Mouse (Mus musculus): ENCODE data around the gene Olfm2.

DNA sequence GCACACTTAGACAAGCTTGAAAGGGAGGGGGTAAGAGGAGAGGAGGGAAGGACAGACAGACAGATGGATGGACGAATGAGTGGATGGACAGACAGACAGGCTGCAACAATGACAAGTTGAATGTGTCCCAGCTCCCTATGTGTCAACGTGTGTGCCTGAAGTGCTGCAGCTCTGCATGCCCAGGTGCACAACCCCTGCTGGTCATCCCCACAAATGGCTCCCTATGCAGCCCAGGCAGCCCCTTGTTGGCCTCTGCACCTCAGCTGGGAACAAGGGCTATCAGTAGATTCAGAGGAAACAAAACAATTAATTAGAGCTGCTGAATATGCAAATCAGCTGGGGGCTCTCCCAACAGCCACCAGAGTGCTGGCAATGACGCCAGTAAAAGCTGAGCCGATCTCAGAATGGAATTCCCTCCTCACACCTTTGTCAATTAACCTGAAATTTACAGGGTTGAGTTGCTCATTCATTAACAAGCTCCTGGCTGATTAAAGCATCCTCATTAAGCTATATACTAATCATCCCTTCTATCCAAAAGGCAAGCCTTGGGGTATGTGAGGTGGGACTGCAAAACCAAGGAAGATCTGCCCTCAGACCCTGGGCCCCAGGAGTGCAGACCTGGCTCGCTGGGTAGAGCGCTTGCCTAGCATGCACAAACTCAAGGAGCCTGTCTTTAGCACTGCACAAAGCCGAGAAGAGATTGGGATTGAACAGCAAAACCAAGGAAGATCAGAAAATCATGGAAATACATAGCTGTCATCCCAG lies 16.2 kb upstream of the Olfm2 start:
- TF ChIP-seq TAL1 (IDR thresholded peaks at IDR 0.05; ENCODE audit: low read length), result no peak
- TF ChIP-seq GATA1 (IDR thresholded peaks at IDR 0.05; ENCODE audit: low read length), result no peak

Data from erythroblast, embryonic 14.5 days (primary cell).